In the genomic region with DNA sequence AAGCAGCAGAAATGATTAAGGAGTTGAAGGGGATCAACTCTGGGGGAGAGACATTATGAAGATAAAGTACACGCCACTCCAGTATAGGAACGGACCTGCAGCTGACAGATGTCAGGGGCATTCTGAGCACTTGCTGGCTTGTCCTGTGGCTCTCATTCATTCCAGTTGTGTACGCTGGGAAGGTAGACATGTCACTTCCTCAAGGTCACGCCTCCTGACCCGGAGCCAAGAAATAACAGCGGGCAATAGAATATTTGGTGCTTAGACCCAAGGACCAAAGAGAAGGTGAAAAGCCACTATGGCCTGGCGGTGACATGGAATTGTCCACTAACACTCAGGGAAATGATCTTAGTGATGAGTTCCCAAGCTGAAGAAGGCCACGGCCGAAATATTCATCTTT, we compare ENCODE assay signal across 27 mouse cellular contexts. TPM values are rescaled to one million over a fixed set of nuclear protein-coding genes. Genes with fewer than 3 reads are reported as not detected.
"Had no signal": no experiment of that assay in that cellular context is flagged by ENCODE, and none has a peak within 500 bp of the region (broad histone marks: within the 10 kb centered on the region; RNA-seq: fewer than 3 reads in every experiment).

No protein-coding gene starts in this region.

- H3K27me3 ChIP-seq: limb, embryonic 13.5 days; liver, embryonic 12.5 days; liver, embryonic 15.5 days; lung, embryonic 15.5 days; midbrain, embryonic 13.5 days; neural tube, embryonic 13.5 days had no signal

- H3K4me3 ChIP-seq: layer of hippocampus, adult 2 months; limb, embryonic 10.5 days; limb, embryonic 13.5 days; liver, embryonic 12.5 days; liver, embryonic 15.5 days; lung, embryonic 15.5 days; megakaryocyte, embryonic 14.5 days; midbrain, embryonic 10.5 days; midbrain, embryonic 13.5 days; myocyte; neural tube, embryonic 13.5 days had no signal

- DNase-seq: kidney, postnatal 25 days; layer of hippocampus, adult 9-11 months; liver; lung, adult 18-20 months; lung, postnatal 10 days; lung, postnatal 36 days; right cerebral cortex, adult 18-20 months; right cerebral cortex, postnatal 14 days; right cerebral cortex, postnatal 4 days; thymus, adult 2 months; thymus, postnatal 14 days; thymus, postnatal 4 days had no signal

- H3K9me3 ChIP-seq: limb, embryonic 10.5 days; limb, embryonic 13.5 days; liver, embryonic 12.5 days; liver, embryonic 15.5 days; lung, embryonic 15.5 days; megakaryocyte, embryonic 14.5 days; midbrain, embryonic 10.5 days; midbrain, embryonic 13.5 days; neural tube, embryonic 13.5 days had no signal

- H3K27ac ChIP-seq: kidney, postnatal 0 days; limb, embryonic 10.5 days; limb, embryonic 13.5 days; liver, embryonic 12.5 days; liver, embryonic 15.5 days; lung, embryonic 15.5 days; midbrain, embryonic 10.5 days; neural tube, embryonic 13.5 days; stomach, postnatal 0 days had no signal

- H3K9ac ChIP-seq: limb, embryonic 13.5 days; liver, embryonic 12.5 days; liver, embryonic 15.5 days; lung, embryonic 15.5 days; midbrain, embryonic 13.5 days; neural tube, embryonic 13.5 days had no signal

- H3K4me1 ChIP-seq: limb, embryonic 10.5 days; limb, embryonic 13.5 days; liver, embryonic 12.5 days; liver, embryonic 15.5 days; lung, embryonic 15.5 days had no signal

- H3K4me2 ChIP-seq: limb, embryonic 13.5 days; liver, embryonic 12.5 days; liver, embryonic 15.5 days; lung, embryonic 15.5 days; midbrain, embryonic 13.5 days; neural tube, embryonic 13.5 days had no signal

- ATAC-seq: liver, embryonic 12.5 days; midbrain, embryonic 13.5 days; midbrain, embryonic 16.5 days had no signal

RNA-seq across cellular contexts. Expression of gene Nxph3, which starts 18.5 kb away (rescaled TPM):
- total RNA-seq: monocyte, adult 5-6 weeks had no signal
